Mouse (Mus musculus) liver, adult 2 months (tissue): ENCODE results near the gene Med24.
A peak's percentile ranks its signal among the peaks of the same experiment; 100 is the strongest.
"Not testable (repeated sequence)": the region's sequence is repeated elsewhere in the genome, so short reads cannot be mapped to it uniquely, and the experiment has no call there.

Experiments used
- CTCF ChIP-seq: fragments of 200-500 bp; IDR thresholded peaks from 2 replicates; pipeline ENCODE4 v1.5.1; 2011; ENCODE audit warnings: low read depth, low read length, control low read depth
- POLR2A ChIP-seq: fragments of 200-500 bp; IDR thresholded peaks from 2 replicates; pipeline ENCODE4 v1.6.1; 2011; ENCODE audit warnings: low read length, control low read depth; ENCODE audit not compliant: insufficient read depth; ENCODE audit errors: extremely low read depth

- TF ChIP-seq CTCF, result peak; percentile 72
- not testable (repeated sequence) for TF ChIP-seq POLR2A
These were observed 74.2 kb downstream of the Med24 start for GRCm38 (mm10) chr11:98655076-98655475.
